Mouse (Mus musculus): ENCODE data around the gene Adam17. TPM values are rescaled to one million over a fixed set of nuclear protein-coding genes. Genes with fewer than 3 reads are reported as not detected.
A peak's percentile ranks its signal among the peaks of the same experiment; 100 is the strongest.

Gene Adam17
- 38.1 and 39.0 TPM in 2 replicates for total RNA-seq (2015)
- 48.1 and 53.6 TPM in 2 replicates for total RNA-seq (2017)

DNA sequence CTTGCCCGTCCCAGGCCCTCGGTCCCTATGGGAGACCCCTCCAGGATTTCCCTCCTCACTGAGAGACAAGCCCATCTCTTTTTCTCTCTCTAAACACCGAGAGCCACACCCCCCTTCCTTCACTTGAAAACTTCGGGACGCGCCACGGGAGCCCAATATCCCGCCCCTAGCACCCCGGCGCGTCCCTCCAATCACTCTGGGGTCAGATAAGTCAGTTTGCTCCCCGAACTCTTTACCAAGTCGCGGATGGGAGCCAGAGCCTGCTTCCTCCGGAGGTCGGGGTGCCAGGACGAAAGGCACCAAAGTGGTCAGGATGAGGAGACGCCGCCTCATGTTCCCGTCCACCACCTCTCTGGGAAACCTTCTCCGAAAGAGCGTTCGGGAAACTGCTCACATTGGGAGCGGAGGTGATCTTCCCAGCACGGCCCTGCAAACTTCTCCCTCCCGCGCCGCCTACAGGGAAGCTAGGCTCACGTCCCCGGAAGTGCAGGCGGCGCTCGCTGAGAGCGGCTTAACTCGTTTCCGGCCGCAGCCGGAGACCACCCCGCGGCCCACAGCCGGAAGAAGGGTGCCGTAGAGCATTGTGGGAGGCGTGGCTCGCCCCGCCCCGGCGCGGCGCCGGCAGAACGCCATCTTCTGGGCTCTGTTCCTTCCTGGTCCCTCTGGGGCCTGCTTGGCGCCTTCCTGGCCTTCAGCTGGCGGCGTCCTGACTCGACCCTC is at the start of gene Adam17:
TSS of gene Adam17 (minus strand) at position 533 of the 720 bp plus-strand sequence.
- ATAC-seq (replicated peaks; ENCODE audit: poor library complexity), result peak; percentile 81

DNA sequence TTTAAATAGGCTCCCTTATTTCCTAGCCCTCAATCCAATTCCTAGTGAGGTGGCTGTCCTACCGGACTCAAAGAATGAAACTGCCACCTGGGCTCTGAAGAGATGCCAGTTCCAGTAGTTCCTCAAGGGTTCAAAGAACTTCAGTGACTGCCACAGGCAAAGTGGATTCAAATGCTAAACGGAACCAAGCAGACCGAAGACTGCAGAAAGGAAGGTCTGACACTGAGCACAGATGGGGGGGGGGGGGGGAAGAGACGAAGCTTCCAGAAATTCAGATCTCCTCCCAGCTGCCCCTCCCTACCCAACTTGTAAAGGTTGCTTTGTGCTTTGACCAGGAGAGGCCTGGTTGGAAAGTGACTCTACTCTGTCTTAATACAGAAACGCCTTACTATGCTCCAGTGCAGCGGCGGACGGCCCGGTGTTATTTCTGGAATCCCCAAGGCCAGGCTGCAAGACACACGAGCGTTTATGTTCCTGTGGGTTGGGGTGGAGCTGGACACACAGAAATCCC is 45.2 kb upstream of the Adam17 start:
- ATAC-seq (replicated peaks; ENCODE audit: poor library complexity), result no peak

DNA sequence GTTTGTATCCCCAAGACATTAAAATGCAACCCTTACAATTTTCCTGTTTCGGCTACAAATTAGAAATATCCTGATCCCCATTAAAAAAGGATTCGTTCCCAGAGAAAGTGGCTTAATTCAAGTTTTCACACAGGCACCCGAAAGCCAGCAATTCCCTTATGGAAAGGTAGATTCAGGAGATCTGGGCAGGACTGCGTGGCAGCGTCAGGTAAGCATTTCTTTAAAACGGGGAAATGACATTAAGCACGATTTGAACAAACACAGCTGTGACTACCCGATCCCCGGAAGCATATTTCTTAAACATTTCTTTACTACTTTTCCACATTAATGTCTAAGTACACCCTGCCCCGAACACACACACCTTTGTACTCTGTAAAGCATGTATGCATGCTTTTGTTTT is 44.7 kb upstream of the Adam17 start:
- no peak for ATAC-seq (replicated peaks; ENCODE audit: poor library complexity)

DNA sequence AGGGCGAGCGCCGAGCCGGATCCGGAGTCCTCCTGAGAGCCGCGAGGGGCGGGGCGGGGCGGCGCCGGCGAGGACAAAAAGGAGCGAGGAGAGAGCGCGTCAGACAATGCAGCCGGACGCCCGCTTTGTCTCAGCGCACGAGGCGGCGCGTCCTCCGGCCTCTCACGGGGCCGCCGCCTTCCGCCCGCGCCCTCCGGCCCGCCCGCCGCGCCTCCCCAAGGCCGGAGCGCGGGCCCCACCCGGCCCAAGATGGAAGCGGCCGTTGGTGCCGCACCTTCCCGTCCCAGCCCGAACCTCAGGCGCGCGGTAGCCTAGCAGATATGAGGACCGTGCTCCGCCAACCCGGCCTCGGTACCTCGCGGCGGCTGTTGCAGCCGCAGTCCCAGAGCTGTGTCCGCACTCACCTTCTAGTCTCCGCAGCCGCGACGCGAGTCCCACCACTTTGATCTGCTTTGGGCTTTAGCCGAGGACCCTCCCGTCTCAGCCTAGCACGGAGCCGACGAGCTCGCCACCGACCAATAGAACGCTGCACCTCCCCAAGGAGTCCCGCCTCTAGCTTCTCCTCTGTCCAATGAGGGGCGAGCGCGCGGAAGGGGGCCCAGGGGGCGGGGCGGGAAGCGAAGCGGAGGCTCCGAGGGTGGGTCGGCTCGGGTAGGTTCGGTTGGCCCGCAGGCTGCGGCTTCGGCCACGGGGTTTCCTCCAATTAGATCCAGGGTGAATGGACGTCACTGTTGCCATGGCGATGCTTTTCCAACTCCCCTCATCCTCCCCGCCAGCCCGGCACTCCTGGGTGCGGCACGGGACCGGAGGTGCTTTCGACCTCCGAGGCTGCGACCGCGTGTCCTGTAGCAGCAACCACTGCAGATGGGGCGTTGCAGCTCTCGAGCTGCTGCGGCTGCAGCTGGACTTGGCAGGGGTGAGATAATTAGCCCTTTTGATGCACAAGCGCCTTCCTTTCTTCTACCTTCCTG is 44.0 kb upstream of the Adam17 start, which contains the start of gene Ywhaq:
TSS of gene Ywhaq (minus strand) at position 538 of the 971 bp plus-strand sequence.
- ATAC-seq (replicated peaks; ENCODE audit: poor library complexity), result peak; percentile 87

DNA sequence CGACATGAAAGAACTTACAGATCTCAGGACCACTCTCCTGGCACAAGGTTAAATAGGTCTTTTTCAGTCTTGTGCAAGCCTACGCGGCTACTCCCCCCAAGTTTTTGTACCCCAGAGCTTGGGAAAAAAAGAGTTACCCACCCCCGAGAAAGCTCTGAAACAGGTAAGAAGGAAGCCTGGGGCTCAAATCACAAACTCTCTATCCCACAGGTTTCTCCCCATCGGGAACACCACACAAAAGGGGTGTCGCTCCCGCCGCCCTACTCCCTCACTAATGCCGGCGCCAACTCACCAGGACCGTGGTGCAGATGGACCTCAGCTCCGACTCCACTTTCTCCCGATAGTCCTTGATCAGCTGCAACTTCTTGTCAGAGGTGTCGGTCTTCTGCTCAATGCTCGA is 43.1 kb upstream of the Adam17 start:
- no peak for ATAC-seq (replicated peaks; ENCODE audit: poor library complexity)

DNA sequence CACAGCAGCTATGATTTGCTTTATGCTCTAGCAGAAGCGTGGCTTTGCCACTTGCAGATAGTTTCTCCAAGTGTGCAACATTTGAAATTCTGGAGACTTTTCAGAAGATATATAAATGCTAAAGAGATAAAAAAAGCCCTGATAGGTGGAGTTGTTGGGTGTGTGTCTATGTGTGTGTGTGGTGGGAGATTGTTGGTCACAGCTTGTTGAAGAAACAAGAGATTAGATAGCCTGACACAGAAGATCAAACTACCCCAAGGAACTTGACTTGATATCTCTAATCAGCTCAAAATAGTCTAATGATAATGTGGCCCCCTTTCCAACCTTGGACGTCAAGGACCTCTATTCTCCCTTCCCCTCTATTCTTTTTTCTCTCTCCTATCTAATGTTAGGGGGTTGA is 37.2 kb upstream of the Adam17 start:
- ATAC-seq (replicated peaks; ENCODE audit: poor library complexity), result peak; percentile 54; the same call in 1 of the 2 replicates

DNA sequence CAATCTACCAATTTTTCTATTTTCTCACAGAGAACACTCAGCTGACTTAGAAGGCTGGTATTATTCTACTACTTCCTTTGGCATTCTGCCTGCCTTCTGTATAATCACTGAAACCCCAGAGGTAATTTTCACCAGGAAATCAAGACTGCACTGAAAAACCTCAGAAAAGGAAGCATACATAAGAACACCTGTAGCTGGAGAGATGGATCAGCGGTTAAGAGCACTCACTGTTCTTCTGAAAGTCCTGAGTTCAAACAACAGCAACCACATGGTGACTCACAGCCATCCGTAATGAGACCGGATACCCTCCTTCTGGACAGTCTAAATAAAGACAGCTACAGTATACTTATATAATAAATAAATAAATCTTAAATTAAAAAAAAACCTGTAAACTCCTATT is 36.2 kb upstream of the Adam17 start:
- no peak for ATAC-seq (replicated peaks; ENCODE audit: poor library complexity)

DNA sequence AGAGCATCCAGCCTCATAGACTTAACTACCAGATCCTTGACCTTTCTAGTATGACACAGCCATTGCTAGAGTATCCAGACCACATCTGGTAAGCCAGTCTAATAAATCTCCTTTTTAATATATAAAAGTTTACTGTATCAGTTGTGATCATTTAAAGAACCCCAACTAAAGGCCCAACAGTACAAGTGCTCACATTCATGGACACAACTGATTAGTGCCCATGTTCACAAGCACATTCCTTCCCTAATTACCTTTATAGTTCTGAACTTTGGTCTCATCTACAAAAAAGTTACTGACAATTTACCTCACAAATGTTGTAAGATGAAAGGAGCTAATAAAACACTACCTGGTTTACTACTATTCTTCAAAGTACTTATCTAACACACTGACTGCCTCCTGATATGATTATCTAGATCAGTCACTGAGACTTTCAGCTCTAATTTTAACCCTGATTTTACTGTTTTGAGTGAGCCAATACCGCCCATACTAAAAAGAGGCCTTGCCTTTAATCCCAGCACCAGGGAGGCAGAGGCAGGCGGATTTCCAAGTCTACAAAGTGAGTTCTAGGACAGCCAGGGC is 35.4 kb upstream of the Adam17 start:
- ATAC-seq (replicated peaks; ENCODE audit: poor library complexity), result no peak

DNA sequence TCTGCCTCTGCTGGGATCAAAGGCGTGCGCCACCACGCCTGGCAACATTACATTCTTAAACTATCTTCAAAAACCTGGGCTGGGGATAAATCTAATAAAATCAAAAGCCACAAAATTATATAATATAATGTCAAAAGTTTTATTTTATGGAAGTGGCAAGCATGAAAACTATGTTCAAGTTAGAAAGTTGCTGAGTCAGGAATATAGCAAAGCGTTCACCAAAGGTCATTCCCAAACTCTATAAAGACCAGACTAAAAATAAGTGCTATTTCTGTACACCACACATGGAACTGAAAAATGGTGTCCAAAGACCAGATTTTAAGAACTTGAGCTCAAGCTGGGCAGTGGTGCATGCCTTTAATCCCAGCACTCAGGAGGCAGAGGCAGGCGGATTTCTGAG is 29.3 kb upstream of the Adam17 start:
- no peak for ATAC-seq (replicated peaks; ENCODE audit: poor library complexity)

DNA sequence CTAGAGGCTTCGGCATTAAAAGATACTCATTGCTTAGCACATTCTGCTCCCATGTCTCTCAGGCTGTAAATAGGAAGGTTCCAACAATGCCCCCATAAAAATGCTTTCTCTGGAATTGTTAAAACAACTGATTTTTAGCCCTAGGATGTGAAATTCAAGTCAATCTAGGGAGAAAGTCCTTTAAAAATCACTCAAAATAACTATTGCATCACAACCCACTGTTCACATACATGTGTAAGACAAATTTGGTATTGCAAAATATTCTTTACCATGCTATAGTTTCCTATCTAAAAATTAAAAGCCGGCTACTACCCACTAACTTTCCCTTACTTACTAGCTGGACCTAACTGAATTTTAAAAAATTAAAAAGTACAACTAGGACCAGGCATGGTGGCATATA is 12.8 kb upstream of the Adam17 start:
- 0 out of 2 replicates have a peak, but pooled peaks have one; percentile 20 for ATAC-seq (replicated peaks; ENCODE audit: poor library complexity)

DNA sequence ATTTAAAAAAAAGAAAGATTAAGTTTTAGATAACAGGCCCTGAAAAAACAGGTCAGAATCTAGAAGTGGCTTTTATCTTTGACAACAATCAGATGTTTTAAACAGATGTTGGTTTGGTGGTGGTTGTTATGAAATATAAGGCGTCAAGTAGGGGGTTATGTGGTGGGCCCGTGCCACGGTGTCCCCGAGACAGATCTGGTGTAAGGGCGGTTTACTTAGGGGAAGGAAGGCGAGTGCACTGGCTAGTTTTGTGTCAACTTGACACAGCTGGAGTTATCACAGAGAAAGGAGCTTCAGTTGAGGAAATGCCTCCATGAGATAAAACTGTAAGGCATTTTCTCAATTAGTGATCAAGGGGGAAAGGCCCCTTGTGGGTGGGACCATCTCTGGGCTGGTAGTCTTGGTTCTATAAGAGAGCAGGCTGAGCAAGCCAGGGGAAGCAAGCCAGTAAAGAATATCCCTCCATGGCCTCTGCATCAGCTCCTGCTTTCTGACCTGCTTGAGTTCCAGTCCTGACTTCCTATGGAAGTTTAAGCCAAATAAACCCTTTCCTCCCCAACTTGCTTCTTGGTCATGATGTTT is 5.4 kb upstream of the Adam17 start:
- peak; percentile 59 for ATAC-seq (replicated peaks; ENCODE audit: poor library complexity)

DNA sequence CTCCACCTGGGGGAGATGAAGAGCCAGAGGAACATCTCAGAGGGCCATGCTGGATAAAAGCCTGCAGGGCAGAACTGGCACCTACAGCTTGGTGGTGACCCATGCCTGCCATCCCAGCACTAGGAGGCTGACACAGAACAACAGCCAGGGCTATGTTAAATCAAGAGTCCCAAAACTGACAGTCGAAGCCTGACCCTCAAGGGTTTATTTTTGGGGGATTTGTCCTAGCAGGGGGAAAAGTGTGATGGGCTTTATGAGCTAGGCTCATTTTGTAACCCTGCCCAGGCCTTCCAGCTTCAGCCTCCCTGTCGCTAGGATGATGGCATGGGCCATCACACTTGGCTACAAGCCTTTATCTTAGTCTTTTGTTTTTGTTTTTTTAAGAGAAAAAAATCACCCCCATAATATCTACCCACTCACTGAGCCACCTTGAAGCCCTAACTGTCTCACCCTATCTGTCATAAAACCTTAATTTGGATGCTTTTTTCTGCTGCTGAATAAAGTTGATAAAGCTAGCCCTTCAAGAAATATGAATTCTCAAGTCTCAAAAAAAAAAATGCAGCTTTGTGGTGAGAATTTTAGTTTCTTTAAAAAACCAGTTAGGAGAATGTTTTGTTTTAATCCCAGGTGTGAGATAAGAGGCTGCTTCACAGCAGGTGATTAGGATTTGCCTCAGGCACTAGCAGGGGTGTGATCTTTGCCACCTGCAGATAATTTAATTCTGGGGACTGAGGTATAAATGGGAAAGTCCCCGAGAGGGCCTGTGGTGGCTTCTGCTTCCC is 2.1 kb upstream of the Adam17 start:
- ATAC-seq (replicated peaks; ENCODE audit: poor library complexity), result peak; percentile 33

DNA sequence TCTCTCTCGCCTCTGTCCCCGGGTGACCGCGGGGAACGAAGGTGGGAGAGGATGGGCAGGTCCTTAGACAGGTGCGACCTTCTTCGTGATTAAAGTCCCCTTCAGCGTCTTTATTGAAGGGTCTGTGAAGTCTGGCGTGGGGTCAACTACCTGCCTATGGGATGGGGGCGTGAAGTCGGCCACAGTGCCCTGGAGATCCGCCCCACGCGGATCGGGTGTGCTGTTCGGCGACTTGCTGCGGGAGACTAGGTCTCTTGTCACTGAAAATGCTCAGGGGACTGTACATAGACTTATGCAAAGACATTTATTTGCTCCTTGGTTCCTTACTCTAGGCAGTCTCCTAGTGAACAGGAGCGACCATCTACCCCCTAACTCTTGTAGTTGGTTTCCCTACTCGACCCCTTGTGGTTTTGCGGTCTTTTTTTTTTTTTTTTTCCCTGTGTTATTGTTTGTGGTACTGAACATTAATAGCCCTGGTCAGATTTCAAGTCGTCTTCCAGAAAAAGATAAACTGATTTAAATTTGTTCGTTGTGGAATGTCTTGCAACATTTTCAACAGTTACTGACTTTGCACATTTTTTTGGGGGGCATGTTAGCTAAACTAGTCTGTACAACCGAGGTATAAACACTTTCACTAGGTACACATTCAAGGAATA is 516 bp upstream of the Adam17 start:
- peak; percentile 11 for ATAC-seq (replicated peaks; ENCODE audit: poor library complexity)

DNA sequence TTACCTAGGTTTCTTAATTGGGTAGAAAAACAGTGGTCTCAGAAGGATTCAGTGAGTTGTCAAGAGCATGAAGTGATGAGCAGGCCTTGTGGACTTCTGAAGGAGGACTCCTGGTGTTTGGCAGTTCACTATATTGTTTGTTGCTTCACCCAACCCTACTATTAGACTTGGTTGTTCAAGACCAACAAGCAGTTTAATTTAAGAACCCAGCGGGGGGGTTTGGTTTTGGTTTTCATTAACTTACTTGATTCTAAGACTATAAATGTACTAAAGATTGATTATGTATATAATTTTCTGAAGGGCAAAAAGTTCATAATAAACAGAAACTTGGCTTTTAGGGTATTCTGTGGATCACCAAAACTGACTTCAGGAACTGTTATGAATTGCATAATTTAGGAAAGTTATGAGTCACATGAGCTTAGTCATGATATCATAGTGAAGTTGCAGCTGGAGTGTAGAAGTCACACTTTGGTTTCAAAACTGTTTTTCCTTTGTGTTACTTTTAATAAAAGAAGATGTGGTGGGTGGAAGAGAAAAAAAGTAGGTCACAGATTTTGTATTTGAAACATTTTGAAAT is 3.3 kb downstream of the Adam17 start:
- no peak for ATAC-seq (replicated peaks; ENCODE audit: poor library complexity)

DNA sequence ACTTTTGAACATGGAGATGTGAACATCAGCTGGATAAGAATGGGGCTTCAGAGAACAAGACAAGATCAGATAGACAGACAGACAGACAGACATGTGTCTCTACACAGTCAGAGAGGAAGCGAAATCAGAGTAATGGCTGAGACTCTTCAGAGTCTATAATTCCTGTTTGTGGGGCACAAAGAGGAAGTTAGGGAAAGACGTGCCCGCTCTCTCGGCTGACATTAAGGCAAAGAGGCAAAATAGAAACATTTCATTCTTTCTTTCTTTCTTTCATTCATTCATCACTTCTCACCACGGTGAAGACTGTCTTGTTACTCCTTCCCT is 4.4 kb downstream of the Adam17 start:
- peak; percentile 38 for ATAC-seq (replicated peaks; ENCODE audit: poor library complexity)

DNA sequence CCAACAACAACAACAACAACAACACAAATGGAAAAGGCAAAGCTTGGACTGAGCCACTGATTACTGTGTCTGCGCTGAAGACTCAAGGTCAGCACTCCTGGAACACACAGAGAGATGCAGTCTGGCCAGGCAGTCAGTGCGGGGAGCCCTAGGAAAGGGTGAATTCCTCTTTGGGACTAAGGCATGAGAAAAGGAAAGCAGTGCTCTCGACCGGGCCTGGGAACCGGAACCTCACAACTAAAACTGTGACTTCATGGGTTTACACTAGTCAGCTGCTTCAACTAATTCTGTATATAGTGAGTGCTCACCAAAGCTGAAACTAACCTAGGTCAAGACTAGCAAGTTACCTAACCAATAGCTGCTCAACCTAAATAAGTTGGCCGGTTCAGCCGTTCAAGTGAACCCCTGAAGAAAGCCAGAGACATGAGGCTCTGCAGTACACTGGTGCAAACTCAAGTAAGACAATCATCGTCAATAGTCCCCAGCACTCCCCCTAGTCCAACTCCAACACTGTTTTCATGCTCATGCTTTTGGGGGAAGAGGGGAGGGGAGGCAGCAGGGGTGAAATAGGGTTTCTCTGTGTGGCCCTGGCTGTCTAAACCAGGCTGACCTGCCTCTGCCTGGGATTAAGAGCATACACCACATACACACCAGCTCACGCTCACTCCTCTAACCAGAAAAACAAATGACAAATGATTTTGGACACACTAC is 4.9 kb downstream of the Adam17 start:
- no peak for ATAC-seq (replicated peaks; ENCODE audit: poor library complexity)

DNA sequence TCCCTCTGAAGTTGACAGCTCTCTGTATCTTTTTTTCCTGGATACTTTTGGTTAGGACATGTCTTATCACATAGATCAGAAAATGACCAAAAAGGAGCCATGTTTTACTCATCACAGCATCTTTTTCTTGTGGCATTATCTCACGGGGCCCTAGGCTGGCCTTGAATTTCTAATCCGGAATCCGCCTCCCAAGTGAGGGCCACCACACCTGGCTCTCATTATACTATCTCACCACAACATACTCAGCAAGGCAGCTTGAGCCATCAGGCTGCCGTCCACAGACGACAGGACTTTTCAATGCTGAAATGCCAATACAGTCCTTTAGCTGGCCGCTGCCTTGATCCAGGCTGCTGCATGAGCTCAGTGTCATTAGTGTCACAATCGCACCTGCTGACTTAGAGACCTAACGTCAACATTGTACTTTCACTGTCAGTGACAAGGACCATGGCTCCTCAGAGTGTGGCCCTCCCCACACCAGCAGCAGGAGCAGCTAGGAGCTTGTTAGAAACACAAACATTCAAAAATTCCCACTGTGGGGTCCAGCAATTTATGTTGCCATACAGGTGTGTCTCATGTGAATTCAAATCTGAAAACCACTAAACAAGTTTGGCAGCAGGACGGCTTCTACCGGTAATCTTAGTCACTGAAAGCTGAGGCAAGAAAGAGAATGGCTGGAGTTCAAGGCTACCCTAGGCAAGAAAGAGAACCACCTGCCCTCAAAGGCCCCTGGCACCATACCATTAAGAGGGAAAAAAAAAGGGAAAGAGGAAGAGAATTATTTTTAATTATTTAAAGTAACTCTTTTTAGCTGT is 8.6 kb downstream of the Adam17 start:
- 0 out of 2 replicates have a peak, but pooled peaks have one; percentile 10 for ATAC-seq (replicated peaks; ENCODE audit: poor library complexity)

DNA sequence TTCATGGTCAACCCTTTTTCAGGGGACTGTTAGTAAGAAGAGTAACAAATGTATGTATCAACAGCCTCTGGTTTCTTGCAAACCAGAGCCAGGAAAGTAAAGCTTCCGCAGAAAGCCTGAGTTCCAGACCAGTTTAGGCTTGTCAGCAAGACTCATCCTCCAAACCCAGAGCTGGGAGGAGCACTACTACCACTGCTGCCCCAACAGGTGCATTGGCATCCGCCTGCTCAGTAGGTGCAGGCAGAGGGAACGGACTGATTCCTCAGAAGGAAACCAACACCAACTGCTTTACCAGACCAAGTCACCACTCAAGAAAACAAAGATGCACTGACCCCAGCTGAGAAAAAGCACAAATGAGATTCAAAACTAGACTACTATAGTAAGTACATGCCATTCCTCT is 10.2 kb downstream of the Adam17 start:
- ATAC-seq (replicated peaks; ENCODE audit: poor library complexity), result no peak

Measured in megakaryocyte progenitor cell, adult 5-6 weeks (primary cell).